Mouse (Mus musculus) forebrain, embryonic 15.5 days (tissue): ENCODE measurements around the gene Prkcd. TPM values are rescaled to one million over a fixed set of nuclear protein-coding genes. Genes with fewer than 3 reads are reported as not detected.

Experiments
- ATAC-seq: fragments of 200-750 bp; cut with Nextera tagmentation; replicated peaks from 2 replicates; pipeline ENCODE4 v1.8.0; 2017; ENCODE audit warnings: mild to moderate bottlenecking, moderate TSS enrichment, moderate library complexity
- H3K27ac ChIP-seq: fragments of 300-500 bp; sonication (generic); replicated peaks from 2 replicates; pipeline ENCODE4 v1.5.1; 2015; ENCODE audit warnings: mild to moderate bottlenecking, inconsistent platforms
- H3K27me3 ChIP-seq: fragments of 300-500 bp; sonication (generic); 2 replicates; pipeline ENCODE4 v1.6.1; 2015; ENCODE audit warnings: inconsistent platforms
- H3K36me3 ChIP-seq: fragments of 300-500 bp; sonication (generic); 2 replicates; pipeline ENCODE4 v1.6.1; 2015; ENCODE audit warnings: mild to moderate bottlenecking, inconsistent platforms
- H3K4me1 ChIP-seq: fragments of 300-500 bp; sonication (generic); 2 replicates; pipeline ENCODE4 v1.6.1; 2015; ENCODE audit warnings: inconsistent platforms
- H3K4me2 ChIP-seq: fragments of 300-500 bp; sonication (generic); replicated peaks from 2 replicates; pipeline ENCODE4 v1.6.1; 2015; ENCODE audit warnings: mild to moderate bottlenecking, inconsistent platforms
- H3K4me3 ChIP-seq: fragments of 300-500 bp; sonication (generic); 2 replicates; pipeline ENCODE4 v1.5.1; 2015; ENCODE audit warnings: mild to moderate bottlenecking, inconsistent platforms
- H3K9ac ChIP-seq: fragments of 300-500 bp; sonication (generic); replicated peaks from 2 replicates; pipeline ENCODE4 v1.6.1; 2015; ENCODE audit warnings: mild to moderate bottlenecking, inconsistent platforms
- H3K9me3 ChIP-seq: fragments of 300-500 bp; sonication (generic); 2 replicates; pipeline ENCODE4 v1.6.1; 2016; ENCODE audit warnings: inconsistent platforms
- WGBS: fragments of 180-500 bp; shearing (Covaris S2); methylation state at CpG from one replicate; pipeline ENCODE4 v1.1.7; 2015; ENCODE audit warnings: mixed read lengths; 5-methylcytosine and 5-hydroxymethylcytosine counted together
- polyA plus RNA-seq: library from polyadenylated mRNA; unstranded; fragments of >200 nt; fragmentation: Nextera tagmentation; extraction: Ambion mirVana; gene quantifications from 2 replicates; pipeline ENCODE4 v1.2.1, GENCODE M21; 2015

The Prkcd gene
- polyA plus RNA-seq, 1 experiment from 2014 or later, result 32.3 TPM

- Histone ChIP-seq H3K27me3 (no peaks in the 10 kb centered on the region), H3K36me3 (no peaks in the 10 kb centered on the region), H3K9me3 (no peaks in the 10 kb centered on the region), H3K9ac (no peak overlapping the region), H3K4me1 (no peaks in the 10 kb centered on the region), H3K4me3 (no peak overlapping the region), H3K4me2 (no peak overlapping the region), H3K27ac (no peak overlapping the region)
- WGBS, result 42% methylated on average over 2 of the region's 2 CpGs
- no peak for ATAC-seq
Observed at GRCm38 (mm10) chr14:30631834-30632233, 5.8 kb upstream of the Prkcd start.

GRCm38 (mm10) chr14:30630811-30631576 is 5.0 kb upstream of the Prkcd start:
- 79% methylated on average over 5 of the region's 5 CpGs for WGBS
- no peaks in the 10 kb centered on the region for H3K36me3 ChIP-seq
- ATAC-seq, result no peak
- no peaks in the 10 kb centered on the region for H3K9me3 ChIP-seq
- H3K4me1 ChIP-seq, result peaks cover 8% of the 10 kb centered on the region; the same call in 1 of the 2 replicates
- H3K4me2 ChIP-seq, result no peak overlapping the region
- no peak overlapping the region for H3K9ac ChIP-seq
- no peaks in the 10 kb centered on the region for H3K27me3 ChIP-seq
- H3K27ac ChIP-seq, result no peak overlapping the region
- no peak overlapping the region for H3K4me3 ChIP-seq

- WGBS, result 42% methylated on average over 4 of the region's 4 CpGs
- Histone ChIP-seq H3K4me2 (no peak overlapping the region), H3K27me3 (no peaks in the 10 kb centered on the region), H3K27ac (no peak overlapping the region), H3K4me3 (no peak overlapping the region), H3K36me3 (no peaks in the 10 kb centered on the region), H3K9ac (no peak overlapping the region), H3K9me3 (no peaks in the 10 kb centered on the region), H3K4me1 (peaks cover 19% of the 10 kb centered on the region; the same call in 1 of the 2 replicates)
- ATAC-seq, result no peak
Observed at GRCm38 (mm10) chr14:30629839-30630238, 3.8 kb upstream of the Prkcd start.

DNA sequence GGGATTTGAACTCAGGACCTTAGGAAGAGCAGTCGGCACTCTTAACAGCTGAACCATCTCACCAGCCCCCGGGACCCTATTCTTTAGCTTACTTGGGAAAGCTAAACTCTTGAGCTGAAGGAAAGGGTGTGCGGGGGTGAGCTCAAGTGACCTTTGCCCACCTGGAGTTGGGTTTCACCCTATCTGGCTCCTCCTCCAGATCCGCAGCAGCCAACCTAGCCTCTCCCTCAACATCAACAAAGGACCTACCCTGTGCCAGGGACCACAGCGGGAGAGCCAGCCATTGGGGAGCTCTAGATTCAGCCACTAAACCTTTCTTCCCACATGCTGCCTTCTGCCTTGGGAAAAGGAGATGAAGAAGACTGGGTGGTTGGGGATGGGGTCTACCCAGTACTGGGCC is 2.2 kb upstream of the Prkcd start:
- ATAC-seq, result no peak
- Histone ChIP-seq H3K9ac (no peak overlapping the region), H3K9me3 (no peaks in the 10 kb centered on the region), H3K4me1 (peaks cover 21% of the 10 kb centered on the region; the same call in 1 of the 2 replicates), H3K4me3 (no peak overlapping the region), H3K36me3 (no peaks in the 10 kb centered on the region), H3K27me3 (no peaks in the 10 kb centered on the region), H3K27ac (no peak overlapping the region), H3K4me2 (no peak overlapping the region)
- WGBS, result 97% methylated on average over 5 of the region's 5 CpGs

GRCm38 (mm10) chr14:30626756-30627742 is 1.0 kb upstream of the Prkcd start:
- H3K9ac ChIP-seq, result no peak overlapping the region
- H3K4me1 ChIP-seq, result peaks cover 21% of the 10 kb centered on the region; the same call in 1 of the 2 replicates
- no peaks in the 10 kb centered on the region for H3K36me3 ChIP-seq
- no peaks in the 10 kb centered on the region for H3K9me3 ChIP-seq
- WGBS, result 63% methylated on average over 12 of the region's 12 CpGs
- 0 out of 2 replicates have a peak overlapping the region, but pooled peaks have one; percentile 29 for H3K27ac ChIP-seq
- H3K27me3 ChIP-seq, result no peaks in the 10 kb centered on the region
- peak overlapping the region; percentile 71 for H3K4me2 ChIP-seq
- peak overlapping the region; percentile 69 for H3K4me3 ChIP-seq
- ATAC-seq, result no peak

- peaks cover 21% of the 10 kb centered on the region; the same call in 1 of the 2 replicates for H3K4me1 ChIP-seq
- ATAC-seq, result peak; percentile 57; the same call in 1 of the 2 replicates
- WGBS, result under 1% methylated on average over 39 of the region's 39 CpGs
- no peaks in the 10 kb centered on the region for H3K36me3 ChIP-seq
- H3K27ac ChIP-seq, result no peak overlapping the region
- no peaks in the 10 kb centered on the region for H3K27me3 ChIP-seq
- H3K4me2 ChIP-seq, result peak overlapping the region; percentile 71
- peak overlapping the region; percentile 69 for H3K4me3 ChIP-seq
- H3K9me3 ChIP-seq, result no peaks in the 10 kb centered on the region
- peak overlapping the region; percentile 59 for H3K9ac ChIP-seq
Observed at GRCm38 (mm10) chr14:30625131-30625807, 741 bp downstream of the Prkcd start.

- H3K4me1 ChIP-seq, result peaks cover 21% of the 10 kb centered on the region; the same call in 1 of the 2 replicates
- peak overlapping the region; percentile 71 for H3K4me2 ChIP-seq
- no peak for ATAC-seq
- no peaks in the 10 kb centered on the region for H3K36me3 ChIP-seq
- 55% methylated on average over 8 of the region's 8 CpGs for WGBS
- H3K27me3 ChIP-seq, result no peaks in the 10 kb centered on the region
- no peaks in the 10 kb centered on the region for H3K9me3 ChIP-seq
- peak overlapping the region; percentile 69 for H3K4me3 ChIP-seq
- no peak overlapping the region for H3K27ac ChIP-seq
- no peak overlapping the region for H3K9ac ChIP-seq
Observed at GRCm38 (mm10) chr14:30624277-30624721, 1.7 kb downstream of the Prkcd start.

- no peak for ATAC-seq
- Histone ChIP-seq H3K9ac (no peak overlapping the region), H3K36me3 (no peaks in the 10 kb centered on the region), H3K27ac (no peak overlapping the region), H3K9me3 (no peaks in the 10 kb centered on the region), H3K4me1 (peaks cover 21% of the 10 kb centered on the region; the same call in 1 of the 2 replicates), H3K27me3 (no peaks in the 10 kb centered on the region), H3K4me2 (no peak overlapping the region), H3K4me3 (no peak overlapping the region)
- WGBS, result 89% methylated on average over 8 of the region's 8 CpGs
Observed at GRCm38 (mm10) chr14:30622556-30622955, 3.5 kb downstream of the Prkcd start.

GRCm38 (mm10) chr14:30622130-30622529 is 3.9 kb downstream of the Prkcd start:
- 87% methylated on average over 7 of the region's 7 CpGs for WGBS
- no peak for ATAC-seq
- Histone ChIP-seq H3K4me2 (no peak overlapping the region), H3K36me3 (no peaks in the 10 kb centered on the region), H3K4me1 (peaks cover 21% of the 10 kb centered on the region; the same call in 1 of the 2 replicates), H3K27ac (no peak overlapping the region), H3K27me3 (no peaks in the 10 kb centered on the region), H3K9ac (no peak overlapping the region), H3K9me3 (no peaks in the 10 kb centered on the region), H3K4me3 (no peak overlapping the region)

GRCm38 (mm10) chr14:30619982-30620578 is 5.9 kb downstream of the Prkcd start:
- H3K27me3 ChIP-seq, result no peaks in the 10 kb centered on the region
- H3K27ac ChIP-seq, result no peak overlapping the region
- no peaks in the 10 kb centered on the region for H3K36me3 ChIP-seq
- no peaks in the 10 kb centered on the region for H3K9me3 ChIP-seq
- 82% methylated on average over 7 of the region's 7 CpGs for WGBS
- H3K4me3 ChIP-seq, result no peak overlapping the region
- H3K9ac ChIP-seq, result no peak overlapping the region
- ATAC-seq, result no peak
- H3K4me1 ChIP-seq, result peaks cover 4% of the 10 kb centered on the region; the same call in 1 of the 2 replicates
- H3K4me2 ChIP-seq, result no peak overlapping the region

- Histone ChIP-seq H3K9me3 (no peaks in the 10 kb centered on the region), H3K4me2 (no peak overlapping the region), H3K9ac (no peak overlapping the region), H3K36me3 (no peaks in the 10 kb centered on the region), H3K27me3 (no peaks in the 10 kb centered on the region), H3K4me1 (no peaks in the 10 kb centered on the region), H3K4me3 (no peak overlapping the region), H3K27ac (no peak overlapping the region)
- ATAC-seq, result no peak
- 91% methylated on average over 2 of the region's 2 CpGs for WGBS
Observed at GRCm38 (mm10) chr14:30618746-30619275, 7.2 kb downstream of the Prkcd start.
